Mouse (Mus musculus): ENCODE measurements around the gene Dstyk. TPM values are rescaled to one million over a fixed set of nuclear protein-coding genes. Genes with fewer than 3 reads are reported as not detected.

Dstyk gene
- polyA plus RNA-seq, 1 experiment, result 23.3 TPM

- H3K4me3 ChIP-seq (ENCODE audit: insufficient read depth, low read length), result no peak overlapping the region
- peaks cover 18% of the 10 kb centered on the region for H3K4me1 ChIP-seq (ENCODE audit: control insufficient read depth, insufficient read depth, low read length)
- TF ChIP-seq CTCF (IDR thresholded peaks at IDR 0.05; ENCODE audit: borderline replicate concordance, insufficient read depth, low read length) (no peak), POLR2A (IDR thresholded peaks at IDR 0.05; ENCODE audit: low read depth, low read length) (no peak)
- H3K27ac ChIP-seq (ENCODE audit: insufficient read depth, low read length), result no peak overlapping the region
Measured at GRCm38 (mm10) chr1:132387943-132388342, 29.4 kb upstream of the Dstyk start.

- Histone ChIP-seq H3K4me1 (ENCODE audit: control insufficient read depth, insufficient read depth, low read length) (peaks cover 18% of the 10 kb centered on the region), H3K4me3 (ENCODE audit: insufficient read depth, low read length) (peak overlapping the region; percentile 54), H3K27ac (ENCODE audit: insufficient read depth, low read length) (peak overlapping the region; percentile 15; the same call in 1 of the 2 replicates)
- TF ChIP-seq CTCF (IDR thresholded peaks at IDR 0.05; ENCODE audit: borderline replicate concordance, insufficient read depth, low read length) (no peak), POLR2A (IDR thresholded peaks at IDR 0.05; ENCODE audit: low read depth, low read length) (no peak)
Measured at GRCm38 (mm10) chr1:132388813-132389803, 28.2 kb upstream of the Dstyk start.

- TF ChIP-seq POLR2A (IDR thresholded peaks at IDR 0.05; ENCODE audit: low read depth, low read length) (no peak; the same call in 1 of the 2 replicates), CTCF (IDR thresholded peaks at IDR 0.05; ENCODE audit: borderline replicate concordance, insufficient read depth, low read length) (peak; percentile 26; the same call in 1 of the 2 replicates)
- H3K4me3 ChIP-seq (ENCODE audit: insufficient read depth, low read length), result peak overlapping the region; percentile 54
- H3K27ac ChIP-seq (ENCODE audit: insufficient read depth, low read length), result no peak overlapping the region; the same call in 1 of the 2 replicates
- peaks cover 18% of the 10 kb centered on the region for H3K4me1 ChIP-seq (ENCODE audit: control insufficient read depth, insufficient read depth, low read length)
Measured at GRCm38 (mm10) chr1:132389886-132390585, 27.3 kb upstream of the Dstyk start.

DNA sequence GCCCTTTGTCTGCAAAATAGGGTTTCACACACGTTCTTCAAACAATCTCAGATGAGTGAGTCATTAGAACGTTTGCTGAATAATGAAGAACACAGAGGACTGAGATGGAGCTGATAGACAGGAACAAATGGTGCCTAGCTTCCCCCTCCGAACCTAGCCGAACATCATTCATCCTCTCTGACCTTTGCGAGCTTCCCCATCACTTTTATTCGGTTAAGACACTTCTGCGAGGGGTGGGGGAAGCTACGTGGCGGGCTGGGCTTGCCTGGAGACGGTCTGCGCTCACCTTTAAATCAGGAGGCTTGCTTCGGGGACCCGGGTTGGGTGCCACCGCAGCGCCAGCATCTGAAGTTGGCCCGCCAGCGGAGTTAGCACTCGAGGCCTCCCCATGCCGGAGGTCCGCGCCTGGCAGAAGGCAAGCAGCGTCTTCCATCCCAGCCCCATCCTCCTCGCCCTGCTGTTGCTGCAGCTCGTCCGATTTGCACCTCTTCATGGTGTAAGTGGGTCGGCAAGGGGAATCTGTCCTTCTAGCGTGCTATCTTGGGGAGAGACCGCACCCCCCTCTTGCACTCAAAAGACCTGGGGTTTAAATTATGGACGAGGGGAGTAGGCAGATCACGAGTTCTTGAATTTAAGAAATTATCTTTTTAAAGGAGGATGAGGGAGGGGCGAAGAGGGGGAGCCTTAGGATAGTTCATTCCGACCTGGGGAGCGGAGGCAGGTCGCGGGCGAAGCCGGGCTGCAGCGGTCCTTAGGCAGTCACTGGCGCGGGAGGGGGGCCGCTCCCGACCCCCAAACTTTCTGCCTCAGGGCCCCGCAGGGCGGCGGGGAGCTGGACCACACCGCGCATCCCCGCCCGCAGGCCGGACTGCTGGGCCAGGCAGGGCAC lies 26.4 kb upstream of the Dstyk start, which contains the start of gene Tmcc2:
Gene Tmcc2 (minus strand): TSS at position 591 of the 889 bp plus-strand sequence.
- Histone ChIP-seq H3K27ac (ENCODE audit: insufficient read depth, low read length) (peak within 1 kb of the TSS; percentile 14), H3K4me1 (ENCODE audit: control insufficient read depth, insufficient read depth, low read length) (peaks cover 18% of the 10 kb centered on the region), H3K4me3 (ENCODE audit: insufficient read depth, low read length) (peak within 1 kb of the TSS; percentile 54)
- TF ChIP-seq POLR2A (IDR thresholded peaks at IDR 0.05; ENCODE audit: low read depth, low read length), result peak; percentile 17
- TF ChIP-seq CTCF (IDR thresholded peaks at IDR 0.05; ENCODE audit: borderline replicate concordance, insufficient read depth, low read length), result no peak

DNA sequence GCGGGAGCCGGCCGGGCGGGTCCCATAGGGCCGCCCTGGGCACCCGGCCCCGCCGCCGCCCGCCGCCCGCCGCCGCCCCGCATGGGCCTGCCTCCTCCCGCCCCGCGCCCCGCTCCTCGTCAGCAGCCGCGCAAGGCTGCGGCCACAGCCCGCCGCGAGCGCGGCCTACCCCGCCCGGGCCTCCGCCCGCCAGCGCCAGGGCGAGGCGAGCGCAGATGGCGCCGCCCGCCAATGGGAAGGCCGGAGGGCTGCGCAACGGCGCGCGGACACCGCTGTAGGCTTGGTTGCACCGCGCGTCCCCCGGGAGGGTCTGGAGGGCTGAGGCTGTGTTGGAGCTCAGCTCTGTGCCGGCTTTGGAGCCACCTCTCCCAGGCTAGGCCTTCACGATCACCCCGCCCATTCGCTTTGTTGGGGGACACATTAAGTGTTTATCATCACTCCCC lies 25.8 kb upstream of the Dstyk start:
- peak; percentile 86 for TF ChIP-seq POLR2A (IDR thresholded peaks at IDR 0.05; ENCODE audit: low read depth, low read length)
- no peak for TF ChIP-seq CTCF (IDR thresholded peaks at IDR 0.05; ENCODE audit: borderline replicate concordance, insufficient read depth, low read length)
- Histone ChIP-seq H3K27ac (ENCODE audit: insufficient read depth, low read length) (0 out of 2 replicates have a peak overlapping the region, but pooled peaks have one; percentile 1), H3K4me1 (ENCODE audit: control insufficient read depth, insufficient read depth, low read length) (peaks cover 18% of the 10 kb centered on the region), H3K4me3 (ENCODE audit: insufficient read depth, low read length) (peak overlapping the region; percentile 54)

- Histone ChIP-seq H3K4me1 (ENCODE audit: control insufficient read depth, insufficient read depth, low read length) (peaks cover 18% of the 10 kb centered on the region), H3K27ac (ENCODE audit: insufficient read depth, low read length) (no peak overlapping the region), H3K4me3 (ENCODE audit: insufficient read depth, low read length) (no peak overlapping the region)
- TF ChIP-seq POLR2A (IDR thresholded peaks at IDR 0.05; ENCODE audit: low read depth, low read length), result no peak
- TF ChIP-seq CTCF (IDR thresholded peaks at IDR 0.05; ENCODE audit: borderline replicate concordance, insufficient read depth, low read length), result no peak
Measured at GRCm38 (mm10) chr1:132392872-132393271, 24.5 kb upstream of the Dstyk start.

DNA sequence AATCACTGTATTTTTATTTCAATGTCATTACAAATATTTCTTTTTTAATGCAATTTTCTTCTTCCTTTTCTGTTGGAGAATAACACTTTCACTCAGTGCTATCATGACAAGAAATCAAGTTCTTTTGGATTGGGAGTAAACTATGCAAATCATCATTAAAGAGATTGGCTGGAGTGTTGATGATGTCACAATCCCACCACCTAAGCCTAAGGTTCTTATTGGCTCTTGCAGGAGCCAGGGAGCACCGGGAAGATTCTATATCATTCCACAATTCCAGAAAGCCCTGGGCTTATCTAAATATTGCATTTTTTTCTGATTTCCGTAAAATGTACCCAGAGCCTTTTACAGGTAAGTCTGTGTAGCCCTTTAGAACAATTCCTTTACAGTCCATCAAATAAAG lies 20.6 kb upstream of the Dstyk start:
- TF ChIP-seq CTCF (IDR thresholded peaks at IDR 0.05; ENCODE audit: borderline replicate concordance, insufficient read depth, low read length) (no peak), POLR2A (IDR thresholded peaks at IDR 0.05; ENCODE audit: low read depth, low read length) (no peak)
- no peak overlapping the region for H3K27ac ChIP-seq (ENCODE audit: insufficient read depth, low read length)
- peaks cover 3% of the 10 kb centered on the region; the same call in 1 of the 2 replicates for H3K4me1 ChIP-seq (ENCODE audit: control insufficient read depth, insufficient read depth, low read length)
- H3K4me3 ChIP-seq (ENCODE audit: insufficient read depth, low read length), result no peak overlapping the region

DNA sequence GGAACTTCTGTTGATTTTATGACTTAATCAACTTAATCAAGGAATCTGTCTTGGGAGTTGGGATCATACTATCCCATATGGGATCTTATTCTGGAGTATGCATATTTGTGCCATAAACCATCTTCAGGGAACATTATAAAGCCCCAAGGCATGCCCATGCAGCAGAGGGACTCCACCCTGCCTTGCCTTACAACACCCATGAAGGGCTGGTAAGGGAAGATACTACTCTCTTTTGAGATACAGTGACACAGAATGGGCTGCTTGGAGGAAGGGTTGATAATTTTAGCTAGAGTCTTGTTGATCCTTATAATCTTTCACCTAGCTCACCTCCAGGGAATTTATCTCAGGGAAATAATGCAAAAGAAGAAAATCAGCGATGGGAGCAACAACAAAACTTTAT lies 16.8 kb upstream of the Dstyk start:
- no peak overlapping the region for H3K4me3 ChIP-seq (ENCODE audit: insufficient read depth, low read length)
- TF ChIP-seq CTCF (IDR thresholded peaks at IDR 0.05; ENCODE audit: borderline replicate concordance, insufficient read depth, low read length) (no peak), POLR2A (IDR thresholded peaks at IDR 0.05; ENCODE audit: low read depth, low read length) (no peak)
- no peak overlapping the region for H3K27ac ChIP-seq (ENCODE audit: insufficient read depth, low read length)
- H3K4me1 ChIP-seq (ENCODE audit: control insufficient read depth, insufficient read depth, low read length), result no peaks in the 10 kb centered on the region

GRCm38 (mm10) chr1:132401843-132402242 lies 15.5 kb upstream of the Dstyk start:
- Histone ChIP-seq H3K27ac (ENCODE audit: insufficient read depth, low read length) (no peak overlapping the region), H3K4me3 (ENCODE audit: insufficient read depth, low read length) (no peak overlapping the region), H3K4me1 (ENCODE audit: control insufficient read depth, insufficient read depth, low read length) (no peaks in the 10 kb centered on the region)
- TF ChIP-seq CTCF (IDR thresholded peaks at IDR 0.05; ENCODE audit: borderline replicate concordance, insufficient read depth, low read length), result no peak
- TF ChIP-seq POLR2A (IDR thresholded peaks at IDR 0.05; ENCODE audit: low read depth, low read length), result no peak

Measured in embryonic fibroblast, embryonic 13.5 days (primary cell).